Mouse (Mus musculus) myocyte (in vitro differentiated cells): Measurements from ENCODE around the gene Serpinh1.
A peak's percentile ranks its signal among the peaks of the same experiment; 100 is the strongest.

ENCODE experiments used
- CEBPB ChIP-seq: IDR thresholded peaks from 2 replicates; pipeline ENCODE4 v1.6.1; 2011; ENCODE audit warnings: mild to moderate bottlenecking, moderate library complexity; ENCODE audit not compliant: poor library complexity, insufficient read depth, severe bottlenecking
- E2F4 ChIP-seq: IDR thresholded peaks from one replicate; pipeline ENCODE4 v1.6.1; 2011; ENCODE audit warnings: mild to moderate bottlenecking, control low read depth, moderate library complexity; ENCODE audit not compliant: insufficient read depth
- MAX ChIP-seq: IDR thresholded peaks from one replicate; pipeline ENCODE4 v1.6.1; 2011; ENCODE audit warnings: low read depth, mild to moderate bottlenecking, control low read depth
- MYOG ChIP-seq, 3 experiments: IDR thresholded peaks; one replicate each; pipeline ENCODE4 v1.6.1; 2011; ENCODE audit warnings: control low read depth in 2 of 3, low read depth in 2 of 3, mild to moderate bottlenecking in 2 of 3; ENCODE audit not compliant: insufficient read length in 2 of 3, control insufficient read depth in 1 of 3, insufficient read depth in 1 of 3
- POLR2A ChIP-seq: IDR thresholded peaks from one replicate; pipeline ENCODE4 v1.6.1; 2011; ENCODE audit warnings: low read depth, mild to moderate bottlenecking, control low read depth, moderate library complexity; ENCODE audit not compliant: insufficient read length
- POLR2AphosphoS2 ChIP-seq: IDR thresholded peaks from one replicate; pipeline ENCODE4 v1.6.1; 2011; ENCODE audit warnings: low read depth, control low read depth; ENCODE audit not compliant: insufficient read length
- SRF ChIP-seq: IDR thresholded peaks from one replicate; pipeline ENCODE4 v1.6.1; 2011; ENCODE audit warnings: low read depth; ENCODE audit not compliant: control insufficient read depth, insufficient read length
- TCF12 ChIP-seq: IDR thresholded peaks from one replicate; pipeline ENCODE4 v1.6.1; 2011; ENCODE audit warnings: mild to moderate bottlenecking, control low read depth; ENCODE audit not compliant: poor library complexity, insufficient read depth, severe bottlenecking
- TCF3 ChIP-seq: IDR thresholded peaks from one replicate; pipeline ENCODE4 v1.6.1; 2011; ENCODE audit warnings: low read depth, control low read depth; ENCODE audit not compliant: insufficient read length
- USF1 ChIP-seq: IDR thresholded peaks from one replicate; pipeline ENCODE4 v1.6.1; 2011; ENCODE audit warnings: low read depth, mild to moderate bottlenecking, control low read depth, moderate library complexity

DNA sequence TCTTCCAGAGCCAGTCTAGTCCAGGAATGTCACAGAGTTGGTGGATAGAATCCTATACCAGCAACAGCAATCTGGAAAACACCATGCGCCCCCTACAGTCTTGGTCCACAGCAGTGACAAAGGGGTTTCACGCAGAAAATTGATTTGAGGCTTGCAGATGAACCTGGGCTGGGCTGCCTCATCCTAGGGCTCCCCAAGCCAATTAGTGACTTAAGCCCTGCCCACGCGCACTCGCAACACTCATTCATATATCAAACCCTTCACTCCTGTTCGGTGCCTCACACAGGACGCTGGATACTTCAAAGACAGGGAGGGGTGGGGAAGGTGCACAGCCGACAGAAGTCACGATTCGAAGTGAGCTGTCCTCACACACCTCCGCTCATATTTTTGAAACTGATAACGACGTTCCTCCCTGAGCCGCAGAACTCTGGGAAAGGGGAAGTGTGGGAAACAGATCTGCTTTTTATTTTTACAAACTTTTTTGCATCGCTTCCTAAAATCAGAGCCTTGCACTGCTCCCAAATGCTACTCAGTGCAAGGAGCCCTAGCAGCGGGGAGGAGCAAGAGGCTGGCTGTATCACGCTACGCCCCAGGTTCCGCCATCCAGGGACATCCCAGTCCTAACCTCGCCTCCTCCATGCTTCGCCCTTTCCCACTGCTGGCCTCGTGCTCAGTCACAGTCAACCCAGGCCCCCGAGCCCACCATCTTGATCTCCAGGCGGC is 27.6 kb upstream of the Serpinh1 start:
- TF ChIP-seq POLR2A (peak; percentile 63), TCF12 (no peak), CEBPB (no peak), POLR2AphosphoS2 (peak; percentile 79), MYOG (IDR thresholded peaks at IDR 0.05; ENCODE audit: control insufficient read depth in 1 of 3, insufficient read depth in 1 of 3, insufficient read length in 2 of 3, low read depth in 2 of 3) (no peak), E2F4 (no peak), MAX (no peak), USF1 (no peak), SRF (peak; percentile 10), TCF3 (no peak)
